Mouse (Mus musculus) ES-Bruce4 (cell line): ENCODE results near the gene Dlx3.

Source experiments
- CTCF ChIP-seq: IDR thresholded peaks from one replicate; pipeline ENCODE4 v1.8.1; 2011; ENCODE audit warnings: low read depth, low read length
- EP300 ChIP-seq: IDR thresholded peaks from 2 replicates; pipeline ENCODE4 v1.6.1; 2011; ENCODE audit warnings: low read depth, low read length; ENCODE audit not compliant: insufficient read depth
- POLR2A ChIP-seq: IDR thresholded peaks from one replicate; pipeline ENCODE4 v1.8.1; 2011; ENCODE audit warnings: low read length; ENCODE audit not compliant: insufficient read depth

DNA sequence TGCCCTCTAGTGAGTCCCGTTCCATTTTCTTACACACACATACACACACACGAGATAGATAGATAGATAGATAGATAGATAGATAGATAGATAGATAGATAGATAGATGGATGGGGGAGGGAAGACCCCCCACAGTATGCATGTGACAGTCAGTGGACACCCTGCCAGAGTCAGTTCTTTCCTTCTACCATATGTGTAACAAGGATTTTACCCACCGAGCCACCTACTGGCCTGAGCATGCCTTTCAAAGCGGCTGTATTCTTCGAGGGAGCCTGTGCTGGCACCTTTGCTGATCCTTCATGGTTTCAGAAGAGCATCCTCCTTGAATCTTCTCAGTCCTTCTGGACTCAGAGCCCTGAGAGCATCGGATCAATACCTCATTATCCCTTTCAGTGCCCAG, 22.0 kb upstream of the Dlx3 start:
- TF ChIP-seq POLR2A (no peak), CTCF (no peak), EP300 (no peak)
